Mouse (Mus musculus) heart, embryonic 14.5 days (tissue): Measurements from ENCODE around the gene Ptges2. TPM values are rescaled to one million over a fixed set of nuclear protein-coding genes. Genes with fewer than 3 reads are reported as not detected.

Experiments used
- ATAC-seq: fragments of 200-750 bp; cut with Nextera tagmentation; 2 replicates; pipeline ENCODE4 v1.8.0; 2017; ENCODE audit warnings: low read depth, moderate TSS enrichment; ENCODE audit not compliant: insufficient number of reproducible peaks, insufficient read depth, low FRiP score
- H3K27ac ChIP-seq, 2 experiments: fragments of 200-500 bp in 1 of 2; fragments of 300-500 bp in 1 of 2; sonication (generic) in 1 of 2; replicated peaks in 1 of 2; 2 replicates each; pipeline ENCODE4 v1.5.1; 2012 to 2014; ENCODE audit warnings: low read depth in 2 of 2, low read length in 2 of 2, control low read depth in 1 of 2, mild to moderate bottlenecking in 1 of 2, mixed read lengths in 1 of 2; ENCODE audit not compliant: control insufficient read depth in 1 of 2, insufficient read depth in 1 of 2
- H3K27me3 ChIP-seq: fragments of 300-500 bp; sonication (generic); 2 replicates; pipeline ENCODE4 v1.6.1; 2014; ENCODE audit warnings: mild to moderate bottlenecking, low read length, control low read depth; ENCODE audit not compliant: control insufficient read depth, insufficient read depth
- H3K36me3 ChIP-seq: fragments of 300-500 bp; sonication (generic); 2 replicates; pipeline ENCODE4 v1.6.1; 2014; ENCODE audit warnings: mild to moderate bottlenecking, control low read depth, low read length, mixed read lengths; ENCODE audit not compliant: control insufficient read depth, insufficient read depth
- H3K4me1 ChIP-seq, 2 experiments: fragments of 200-500 bp in 1 of 2; fragments of 300-500 bp in 1 of 2; sonication (generic) in 1 of 2; 2 replicates each; pipeline ENCODE4 v1.6.1; 2012 to 2014; ENCODE audit warnings: low read length in 2 of 2, control low read depth in 1 of 2, mixed read lengths in 1 of 2; ENCODE audit not compliant: control insufficient read depth in 2 of 2, insufficient read depth in 2 of 2
- H3K4me2 ChIP-seq: fragments of 300-500 bp; sonication (generic); 2 replicates; pipeline ENCODE4 v1.6.1; 2014; ENCODE audit warnings: mild to moderate bottlenecking, low read length
- H3K4me3 ChIP-seq, 2 experiments: fragments of 200-500 bp in 1 of 2; fragments of 300-500 bp in 1 of 2; sonication (generic) in 1 of 2; 2 replicates each; pipeline ENCODE4 v1.5.1; 2012 to 2014; ENCODE audit warnings: low read length in 2 of 2, mild to moderate bottlenecking in 2 of 2, control low read depth in 1 of 2, low read depth in 1 of 2, moderate library complexity in 1 of 2; ENCODE audit not compliant: control insufficient read depth in 1 of 2, insufficient read depth in 1 of 2
- H3K9ac ChIP-seq: fragments of 300-500 bp; sonication (generic); 2 replicates; pipeline ENCODE4 v1.6.1; 2014; ENCODE audit warnings: mild to moderate bottlenecking, low read length
- H3K9me3 ChIP-seq: fragments of 300-500 bp; sonication (generic); 2 replicates; pipeline ENCODE4 v1.6.1; 2016; ENCODE audit warnings: low read length, control low read depth; ENCODE audit not compliant: control insufficient read depth
- WGBS: fragments of 180-500 bp; shearing (Covaris S2); extraction: QIAGEN DNeasy Blood & Tissue Kit; methylation state at CpG from one replicate; pipeline ENCODE4 v1.1.7; 2014; 5-methylcytosine and 5-hydroxymethylcytosine counted together
- polyA plus RNA-seq: library from polyadenylated mRNA; unstranded; fragments of >200 nt; fragmentation: Nextera tagmentation; extraction: Ambion mirVana; gene quantifications from 2 replicates; pipeline ENCODE4 v1.2.1, GENCODE M21; 2014

The Ptges2 gene
- polyA plus RNA-seq, 1 experiment from 2014 or later, result 43.7 TPM

- no peak overlapping the region for H3K27ac ChIP-seq
- H3K27me3 ChIP-seq, result peaks cover 2% of the 10 kb centered on the region; the same call in 1 of the 2 replicates
- H3K4me2 ChIP-seq, result no peak overlapping the region
- ATAC-seq, result no peak
- no peaks in the 10 kb centered on the region for H3K9me3 ChIP-seq
- no peaks in the 10 kb centered on the region for H3K36me3 ChIP-seq
- H3K4me1 ChIP-seq, result peaks cover 4 to 5% of the 10 kb centered on the region in 2 experiments; a peak in 2 of 4 replicates
- 65% methylated on average over 2 of the region's 2 CpGs for WGBS
- H3K9ac ChIP-seq, result no peak overlapping the region
- no peak overlapping the region for H3K4me3 ChIP-seq
Measured at GRCm38 (mm10) chr2:32389157-32389556, 6.5 kb upstream of the Ptges2 start.

GRCm38 (mm10) chr2:32390871-32391270 lies 4.8 kb upstream of the Ptges2 start:
- Histone ChIP-seq H3K4me1 (peaks cover 6 to 10% of the 10 kb centered on the region in 2 experiments; a peak in 3 of 4 replicates), H3K9me3 (no peaks in the 10 kb centered on the region), H3K36me3 (no peaks in the 10 kb centered on the region), H3K27ac (no peak overlapping the region), H3K4me3 (no peak overlapping the region), H3K9ac (no peak overlapping the region), H3K4me2 (no peak overlapping the region), H3K27me3 (0 out of 2 replicates have a peak, but pooled peaks cover 2% of the 10 kb centered on the region)
- ATAC-seq, result no peak
- WGBS, result 73% methylated on average over 8 of the region's 8 CpGs

GRCm38 (mm10) chr2:32392063-32392462 lies 3.6 kb upstream of the Ptges2 start:
- Histone ChIP-seq H3K9ac (peak overlapping the region; percentile 17; the same call in 1 of the 2 replicates), H3K4me2 (no peak overlapping the region), H3K9me3 (no peaks in the 10 kb centered on the region), H3K4me1 (peaks cover 8 to 15% of the 10 kb centered on the region in 2 experiments), H3K4me3 (no peak overlapping the region), H3K27ac (peak overlapping the region; percentile 7 to 17; a peak in 2 of 4 replicates), H3K27me3 (no peaks in the 10 kb centered on the region), H3K36me3 (no peaks in the 10 kb centered on the region)
- no peak for ATAC-seq
- WGBS, result 64% methylated on average over 5 of the region's 5 CpGs

- 2% methylated on average over 8 of the region's 8 CpGs for WGBS
- H3K27ac ChIP-seq, result peak overlapping the region; percentile 9 to 92; a peak in 3 of 4 replicates
- no peak for ATAC-seq
Measured at GRCm38 (mm10) chr2:32394973-32395372, 723 bp upstream of the Ptges2 start.

GRCm38 (mm10) chr2:32395946-32396621 lies 388 bp downstream of the Ptges2 start:
- Histone ChIP-seq H3K27me3 (no peaks in the 10 kb centered on the region), H3K9ac (peak overlapping the region; percentile 84), H3K36me3 (peaks cover 28% of the 10 kb centered on the region), H3K4me2 (peak overlapping the region; percentile 93), H3K9me3 (no peaks in the 10 kb centered on the region), H3K4me1 (peaks cover 11 to 20% of the 10 kb centered on the region in 2 experiments), H3K4me3 (peak overlapping the region; percentile 88 to 92), H3K27ac (peak overlapping the region; percentile 89 to 92)
- WGBS, result under 1% methylated on average over 52 of the region's 59 CpGs
- peak; percentile 91 for ATAC-seq

More at GRCm38 (mm10) chr2:32394973-32395372, 723 bp upstream of the Ptges2 start:
- Histone ChIP-seq H3K36me3 (peaks cover 16% of the 10 kb centered on the region), H3K27me3 (no peaks in the 10 kb centered on the region), H3K9me3 (no peaks in the 10 kb centered on the region), H3K9ac (peak overlapping the region; percentile 84), H3K4me3 (peak overlapping the region; percentile 88 to 92), H3K4me1 (peaks cover 11 to 20% of the 10 kb centered on the region in 2 experiments), H3K4me2 (peak overlapping the region; percentile 93)

GRCm38 (mm10) chr2:32396695-32397094 lies 999 bp downstream of the Ptges2 start:
- no peak for ATAC-seq
- WGBS, result under 1% methylated on average over 15 of the region's 15 CpGs

GRCm38 (mm10) chr2:32404663-32405062 lies 9.0 kb downstream of the Ptges2 start:
- Histone ChIP-seq H3K27me3 (no peaks in the 10 kb centered on the region), H3K36me3 (peaks cover 35% of the 10 kb centered on the region), H3K27ac (no peak overlapping the region), H3K9ac (no peak overlapping the region), H3K9me3 (no peaks in the 10 kb centered on the region), H3K4me3 (no peak overlapping the region), H3K4me1 (peaks cover 0 to 4% of the 10 kb centered on the region in 2 experiments; a peak in 1 of 4 replicates), H3K4me2 (no peak overlapping the region)
- WGBS, result 19% methylated on average over 2 of the region's 2 CpGs
- no peak for ATAC-seq

More at GRCm38 (mm10) chr2:32396695-32397094, 999 bp downstream of the Ptges2 start:
- peak overlapping the region; percentile 84 for H3K9ac ChIP-seq
- peaks cover 11 to 20% of the 10 kb centered on the region in 2 experiments for H3K4me1 ChIP-seq
- no peaks in the 10 kb centered on the region for H3K27me3 ChIP-seq
- H3K9me3 ChIP-seq, result no peaks in the 10 kb centered on the region
- H3K27ac ChIP-seq, result peak overlapping the region in 1 of 2 experiments; percentile 92; a peak in 2 of 4 replicates
- peak overlapping the region; percentile 88 to 92 for H3K4me3 ChIP-seq
- peak overlapping the region; percentile 93 for H3K4me2 ChIP-seq
- peaks cover 34% of the 10 kb centered on the region for H3K36me3 ChIP-seq
